Mouse (Mus musculus) spleen, adult 2 months (tissue): Measurements from ENCODE around the gene Arnt2.

Source experiments
- CTCF ChIP-seq: fragments of 200-500 bp; IDR thresholded peaks from 2 replicates; pipeline ENCODE4 v1.5.1; 2011; ENCODE audit warnings: mild to moderate bottlenecking, inconsistent platforms; ENCODE audit not compliant: insufficient read depth, insufficient read length, insufficient replicate concordance; ENCODE audit errors: extremely low read depth
- POLR2A ChIP-seq: fragments of 200-500 bp; IDR thresholded peaks from 2 replicates; pipeline ENCODE4 v1.6.1; 2011; ENCODE audit warnings: low read depth, low read length, inconsistent platforms

DNA sequence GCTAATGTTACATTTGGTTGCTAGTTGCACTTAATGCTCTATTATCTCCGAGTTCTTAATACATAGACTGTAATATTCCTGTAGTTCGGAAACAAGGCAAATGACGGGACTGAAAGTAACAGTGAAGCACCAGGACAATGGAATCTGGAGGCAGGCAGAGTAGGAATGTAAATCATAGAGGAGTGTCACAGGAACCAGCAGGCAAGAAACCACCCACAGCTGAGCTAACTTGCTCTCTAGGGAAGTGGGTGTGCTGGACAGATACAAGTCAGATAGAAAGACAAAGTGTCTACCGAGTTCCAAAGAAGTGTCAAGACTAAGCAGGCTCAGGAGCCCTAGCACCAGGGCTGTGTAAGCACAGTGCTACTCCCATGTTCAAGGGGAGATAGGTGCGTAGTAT is 32.6 kb downstream of the Arnt2 start:
- TF ChIP-seq POLR2A = no peak
- no peak for TF ChIP-seq CTCF
